Mouse (Mus musculus): Measurements from ENCODE around the gene Rab8b.

DNA sequence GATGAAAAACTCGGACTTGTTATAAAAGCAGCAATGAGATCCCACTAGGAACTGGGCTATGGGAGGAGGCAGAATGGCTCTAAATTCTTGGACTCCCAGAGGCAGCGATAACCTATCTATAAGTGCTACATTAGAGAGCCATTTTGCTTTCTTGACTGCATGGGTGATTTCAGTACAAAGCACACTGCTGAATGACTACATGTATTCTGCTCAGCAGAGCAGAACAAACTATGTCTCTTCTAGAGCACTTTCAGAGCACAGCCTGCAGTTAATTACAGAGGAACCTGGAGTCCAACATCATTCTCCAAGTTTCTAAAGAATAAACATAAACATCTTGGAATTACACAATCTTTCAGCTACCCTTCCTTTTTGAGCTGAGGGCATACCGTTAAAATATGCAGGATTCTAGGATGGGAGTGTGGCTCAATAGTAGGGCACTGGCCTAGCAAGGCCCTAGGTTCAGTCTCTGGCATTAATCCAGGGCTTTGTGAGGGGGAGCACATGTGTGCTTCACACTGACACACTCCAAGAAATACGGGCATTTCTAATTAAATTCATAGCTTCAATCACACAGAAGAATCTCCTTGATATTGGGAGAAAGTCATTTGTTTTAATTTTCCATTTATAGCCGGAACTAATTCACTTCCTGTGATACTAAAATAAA lies 58.3 kb downstream of the Rab8b start:
- TF ChIP-seq CTCF (IDR thresholded peaks at IDR 0.05; ENCODE audit: low read depth, low read length) (no peak), POLR2A (IDR thresholded peaks at IDR 0.05; ENCODE audit: borderline replicate concordance, low read depth, low read length) (no peak)
